Mouse (Mus musculus) bone marrow macrophage, adult 2 months (primary cell): ENCODE measurements around the gene Btg2. TPM values are rescaled to one million over a fixed set of nuclear protein-coding genes. Genes with fewer than 3 reads are reported as not detected.

Experiments used
- H3K27ac ChIP-seq: 2 replicates; pipeline ENCODE4 v1.5.1; 2012; ENCODE audit warnings: low read depth, low read length; ENCODE audit not compliant: insufficient read depth
- H3K4me1 ChIP-seq: 2 replicates; pipeline ENCODE4 v1.6.1; 2012; ENCODE audit warnings: low read length; ENCODE audit not compliant: control insufficient read depth, insufficient read depth
- H3K4me3 ChIP-seq: 2 replicates; pipeline ENCODE4 v1.5.1; 2012; ENCODE audit warnings: mild to moderate bottlenecking, low read length, moderate library complexity; ENCODE audit not compliant: insufficient read depth
- CTCF ChIP-seq: IDR thresholded peaks from 2 replicates; pipeline ENCODE4 v1.5.1; 2012; ENCODE audit warnings: low read depth, mild to moderate bottlenecking, low read length, moderate library complexity
- POLR2A ChIP-seq: IDR thresholded peaks from 2 replicates; pipeline ENCODE4 v1.6.1; 2012; ENCODE audit warnings: mild to moderate bottlenecking, low read depth, low read length, borderline replicate concordance
- polyA plus RNA-seq: library from polyadenylated mRNA; stranded (reverse); fragments of >200 nt; gene quantifications from 2 replicates; pipeline ENCODE4 v1.2.4, GENCODE M21; 2012; ENCODE audit not compliant: missing spikeins, insufficient read depth, insufficient read length

Btg2 gene
- polyA plus RNA-seq, 1 experiment = 52.4 TPM

DNA sequence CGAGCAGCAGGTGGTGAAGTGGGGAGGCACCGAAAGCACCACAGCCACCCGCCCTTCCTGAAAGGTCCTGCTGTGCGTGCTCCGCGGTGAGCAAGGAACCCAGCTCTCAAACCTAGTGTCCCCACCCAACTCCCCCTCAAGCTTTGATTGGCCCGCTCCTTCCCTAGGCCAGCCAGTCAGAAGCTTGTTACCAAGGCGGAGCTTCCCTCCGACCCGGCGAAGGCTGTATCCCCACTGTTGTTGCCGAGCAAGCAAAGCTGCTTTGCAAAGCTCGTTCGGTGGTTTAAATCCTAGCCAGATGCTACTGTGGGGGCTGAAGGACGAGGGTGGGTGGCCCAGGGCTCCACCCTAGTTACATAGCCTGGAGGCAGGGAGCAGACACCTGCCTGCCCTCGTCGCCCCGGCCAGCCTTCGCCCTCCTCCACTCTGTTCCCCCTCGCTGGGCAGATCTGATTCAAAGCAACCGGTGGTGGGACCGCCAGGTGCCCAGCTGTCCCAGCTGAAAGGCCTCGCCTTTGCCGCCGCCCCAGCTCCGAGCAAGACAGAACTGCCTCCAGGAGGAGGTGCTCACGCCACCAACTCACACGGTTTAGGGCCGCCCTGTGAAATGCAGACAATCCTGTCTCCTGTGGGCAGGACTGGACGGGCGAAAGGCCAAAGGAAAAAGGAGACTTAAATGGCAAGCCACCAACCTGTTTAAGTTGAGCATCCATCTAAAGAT, 17.9 kb downstream of the Btg2 start:
- Histone ChIP-seq H3K27ac (peak overlapping the region; percentile 74), H3K4me3 (peak overlapping the region; percentile 52), H3K4me1 (peaks cover 49% of the 10 kb centered on the region)
- TF ChIP-seq CTCF = no peak
- TF ChIP-seq POLR2A = no peak

DNA sequence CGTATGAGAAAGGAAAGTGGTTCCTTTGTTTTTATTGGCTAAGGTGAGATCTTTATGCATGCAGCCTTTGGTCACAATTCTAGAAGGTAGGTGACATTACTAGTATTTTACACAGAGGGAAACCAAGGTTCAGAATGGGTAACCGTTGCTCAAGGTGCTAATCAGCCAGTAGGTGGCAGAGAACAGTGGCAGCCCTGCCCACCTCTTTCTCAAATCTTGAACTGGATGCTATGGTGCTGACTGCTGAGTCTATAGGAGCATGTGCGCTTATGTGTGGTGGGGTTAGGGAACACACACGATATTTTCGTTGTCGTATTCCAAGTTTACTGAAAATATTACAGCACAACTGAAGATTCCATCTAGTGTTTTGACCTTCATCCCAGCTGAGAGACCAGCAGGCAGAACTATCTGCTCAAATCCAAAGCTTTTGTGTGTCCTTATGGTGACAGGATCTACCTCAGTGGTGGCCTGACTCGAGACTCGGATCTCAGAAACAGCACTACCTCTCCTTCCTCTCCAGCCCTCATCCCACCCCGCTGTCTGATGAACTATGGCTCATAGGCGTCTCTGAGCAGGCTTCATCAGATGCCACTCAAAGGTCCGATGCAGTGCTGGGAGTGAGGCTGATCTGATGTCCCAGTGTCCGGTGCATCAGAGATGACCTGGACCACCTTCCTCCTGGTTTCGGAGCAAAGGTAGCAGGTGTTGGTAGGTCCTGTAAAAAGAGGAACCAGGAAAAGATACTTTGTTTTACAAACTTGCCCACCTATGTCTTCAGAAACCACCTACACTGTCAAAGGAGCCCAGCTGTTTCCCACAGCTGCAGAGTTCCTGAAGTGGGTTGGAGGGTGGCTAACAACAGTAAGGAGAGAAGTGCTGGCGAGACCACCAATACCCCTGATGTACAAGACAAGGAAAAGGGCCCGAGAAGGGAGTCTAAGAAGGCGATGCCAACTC, 18.9 kb downstream of the Btg2 start:
- H3K4me1 ChIP-seq = peaks cover 44% of the 10 kb centered on the region
- H3K27ac ChIP-seq = peak overlapping the region; percentile 44
- TF ChIP-seq CTCF (0 out of 2 replicates have a peak, but pooled peaks have one; percentile 20), POLR2A (no peak)
- peak overlapping the region; percentile 52 for H3K4me3 ChIP-seq

DNA sequence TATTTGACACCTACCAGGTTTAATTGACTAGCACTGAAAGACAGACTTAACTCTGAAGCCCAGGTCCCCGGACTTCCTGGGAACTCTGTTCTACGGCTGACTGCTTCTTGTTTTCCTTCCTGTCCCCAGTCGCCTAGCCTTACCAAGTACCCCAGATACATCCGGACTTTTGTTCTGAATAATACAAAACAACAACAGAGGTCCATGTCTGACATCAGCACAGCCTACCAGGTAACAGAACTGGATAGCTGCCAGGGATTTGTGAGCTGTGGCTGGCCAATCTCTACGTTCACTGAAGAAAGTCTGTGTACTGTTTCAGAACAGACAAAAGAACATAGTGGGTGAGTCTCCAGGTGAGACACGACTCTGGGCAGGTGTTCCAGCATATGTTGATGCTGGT, 20.1 kb downstream of the Btg2 start:
- TF ChIP-seq CTCF (no peak), POLR2A (no peak)
- Histone ChIP-seq H3K27ac (no peak overlapping the region), H3K4me3 (no peak overlapping the region), H3K4me1 (peaks cover 33% of the 10 kb centered on the region)

DNA sequence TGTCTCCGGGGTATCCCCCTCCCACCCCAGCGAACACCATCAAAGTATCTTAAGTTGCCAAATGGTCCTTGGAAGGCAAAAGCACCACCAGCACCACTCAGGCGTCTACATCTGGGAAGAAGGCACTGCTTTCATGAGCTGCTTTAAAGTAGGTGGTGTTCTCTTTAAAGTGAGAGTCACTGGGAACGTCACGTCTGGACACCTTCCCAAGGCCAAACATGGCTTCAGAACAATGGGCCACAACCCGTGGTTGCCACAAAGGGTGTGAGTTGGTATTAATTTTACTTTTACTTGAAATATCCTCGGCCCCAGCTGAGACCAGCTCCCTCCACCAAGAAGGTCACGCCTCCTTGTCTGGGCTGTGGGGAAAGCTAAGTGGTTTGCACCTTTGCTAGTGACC, 21.2 kb downstream of the Btg2 start:
- Histone ChIP-seq H3K27ac (no peak overlapping the region), H3K4me3 (no peak overlapping the region), H3K4me1 (peaks cover 23% of the 10 kb centered on the region)
- TF ChIP-seq POLR2A = no peak

DNA sequence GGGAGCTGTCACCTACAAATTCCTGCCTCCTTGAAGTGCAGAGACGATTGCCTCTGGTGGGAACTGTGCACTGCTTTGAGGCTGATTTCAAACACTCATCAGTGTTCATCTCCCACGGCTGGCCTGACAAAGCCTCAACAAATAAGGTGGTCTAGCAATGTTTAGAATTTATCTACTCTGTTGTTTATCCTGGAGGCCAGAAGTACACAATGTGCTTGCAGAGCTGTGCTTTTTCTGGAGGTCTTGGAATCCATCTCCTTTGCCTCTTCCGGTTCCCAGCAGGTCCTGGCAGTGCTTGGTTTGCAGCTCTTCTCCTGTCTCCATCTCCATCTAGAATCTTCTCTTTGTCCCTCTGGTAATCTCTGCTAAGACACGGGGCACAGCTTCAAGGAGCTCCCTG, 22.6 kb downstream of the Btg2 start:
- Histone ChIP-seq H3K4me1 (peaks cover 10% of the 10 kb centered on the region), H3K4me3 (no peak overlapping the region), H3K27ac (no peak overlapping the region)
- no peak for TF ChIP-seq CTCF
- TF ChIP-seq POLR2A = no peak

DNA sequence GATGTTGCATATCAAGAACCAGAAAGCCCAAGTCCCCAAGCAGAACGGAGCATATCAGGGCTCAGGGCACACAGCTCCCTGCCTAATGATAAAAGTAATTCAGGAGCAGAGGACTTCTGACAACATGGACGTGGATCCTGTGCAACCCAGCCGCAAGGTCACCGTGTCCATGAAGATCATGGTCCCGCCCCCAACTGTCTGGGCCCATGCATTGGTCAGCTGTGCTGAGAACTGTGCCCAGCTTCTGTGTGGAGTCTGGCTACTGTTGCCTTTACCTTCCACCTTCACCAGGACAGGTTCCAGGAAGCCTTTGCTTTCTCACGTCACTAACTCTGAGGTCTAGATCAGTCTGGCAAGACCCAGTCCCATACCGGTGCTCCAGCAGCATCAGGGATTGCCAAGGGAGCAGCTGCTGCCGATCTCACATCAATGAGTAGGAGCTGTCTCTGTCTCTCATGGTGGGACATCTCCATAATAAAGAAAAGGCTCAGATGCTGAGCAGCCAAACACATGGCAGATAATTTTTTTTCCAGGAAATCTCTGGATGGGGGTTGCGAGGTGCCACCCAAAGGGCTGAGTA, 23.2 kb downstream of the Btg2 start:
- Histone ChIP-seq H3K4me1 (peaks cover 7% of the 10 kb centered on the region), H3K27ac (no peak overlapping the region), H3K4me3 (no peak overlapping the region)
- TF ChIP-seq CTCF (no peak), POLR2A (no peak)

DNA sequence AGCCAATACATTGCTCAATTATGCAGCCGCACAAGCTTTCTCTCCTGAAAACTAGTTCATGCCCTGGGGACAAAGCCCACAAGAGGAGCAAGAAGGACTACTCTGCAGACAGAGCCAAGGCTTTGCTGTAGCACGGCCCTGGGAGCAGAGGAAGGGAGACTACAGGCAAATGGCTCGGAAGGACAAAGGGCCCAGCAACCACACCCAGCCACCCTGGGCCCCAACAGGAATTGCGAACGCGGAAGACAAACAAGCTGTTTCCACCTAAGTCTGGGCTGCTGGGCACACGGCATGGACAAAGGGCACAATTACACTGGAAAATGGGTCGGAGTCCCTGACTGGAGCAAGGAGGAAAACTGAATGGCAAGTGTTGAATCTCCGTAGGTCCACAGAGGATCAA, 23.9 kb downstream of the Btg2 start:
- Histone ChIP-seq H3K4me3 (no peak overlapping the region), H3K4me1 (peaks cover 2% of the 10 kb centered on the region), H3K27ac (no peak overlapping the region)
- no peak for TF ChIP-seq CTCF
- TF ChIP-seq POLR2A = no peak

DNA sequence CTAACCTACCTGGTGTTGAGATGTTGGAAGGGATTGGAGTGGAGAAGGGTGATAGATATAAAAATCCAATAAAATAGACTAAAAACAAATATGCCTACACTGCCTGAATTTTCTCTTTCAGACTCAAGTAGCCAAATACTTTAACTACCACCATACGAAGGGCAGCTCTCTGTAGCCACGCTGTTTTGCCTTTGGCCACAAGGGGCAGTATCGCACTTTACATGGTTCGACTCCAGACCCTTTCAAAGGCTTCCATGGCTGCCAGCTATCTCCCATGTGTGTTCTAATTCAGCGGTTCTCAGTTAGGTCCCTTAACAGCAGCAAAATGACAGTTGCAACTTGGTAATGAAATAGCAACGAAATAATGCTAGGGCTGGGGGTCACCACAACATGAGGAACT, 25.7 kb downstream of the Btg2 start:
- H3K27ac ChIP-seq = no peak overlapping the region
- TF ChIP-seq POLR2A = no peak
- TF ChIP-seq CTCF = peak; percentile 52
- H3K4me3 ChIP-seq = no peak overlapping the region
- H3K4me1 ChIP-seq = no peaks in the 10 kb centered on the region

DNA sequence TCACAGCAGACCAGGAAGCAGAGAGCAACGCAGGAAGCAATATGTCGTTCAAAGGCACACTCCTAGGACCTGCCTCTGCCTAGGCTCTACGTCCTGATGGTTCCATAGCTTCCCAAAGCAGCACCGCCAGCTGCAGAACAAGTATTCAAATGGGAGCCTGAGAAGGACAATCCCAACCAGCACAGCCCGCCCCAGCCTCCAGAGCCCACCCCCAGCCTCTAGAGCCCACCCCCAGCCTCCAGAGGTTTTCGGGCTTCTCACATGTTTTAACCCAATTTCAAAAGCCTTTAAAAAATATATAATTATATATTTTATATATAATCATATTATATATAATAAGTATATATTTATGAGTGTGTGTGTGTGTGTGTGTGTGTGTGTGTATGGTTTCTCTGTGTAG, 29.4 kb downstream of the Btg2 start:
- TF ChIP-seq CTCF = no peak
- no peak for TF ChIP-seq POLR2A
- Histone ChIP-seq H3K4me1 (no peaks in the 10 kb centered on the region), H3K27ac (no peak overlapping the region), H3K4me3 (no peak overlapping the region)

DNA sequence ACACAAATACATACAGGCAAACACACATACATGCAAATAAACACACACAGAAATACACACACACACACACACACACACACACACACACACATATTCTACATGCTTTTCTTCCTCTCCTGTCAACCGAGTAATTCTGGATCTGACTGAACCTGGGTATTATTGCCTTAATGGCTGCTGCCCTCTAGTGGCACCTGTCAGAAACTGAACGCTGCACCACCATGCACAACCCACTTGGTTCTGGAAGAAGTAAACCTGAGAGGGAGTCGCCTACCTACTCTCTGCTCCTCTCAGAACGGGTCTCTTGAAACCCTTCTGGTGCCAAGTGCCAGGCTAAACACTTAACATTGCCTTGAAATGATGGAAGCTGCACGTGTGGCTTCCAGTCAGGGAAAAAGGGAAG, 30.2 kb downstream of the Btg2 start:
- TF ChIP-seq POLR2A = no peak
- TF ChIP-seq CTCF = peak; percentile 76
- Histone ChIP-seq H3K4me1 (no peaks in the 10 kb centered on the region), H3K27ac (no peak overlapping the region), H3K4me3 (no peak overlapping the region)

DNA sequence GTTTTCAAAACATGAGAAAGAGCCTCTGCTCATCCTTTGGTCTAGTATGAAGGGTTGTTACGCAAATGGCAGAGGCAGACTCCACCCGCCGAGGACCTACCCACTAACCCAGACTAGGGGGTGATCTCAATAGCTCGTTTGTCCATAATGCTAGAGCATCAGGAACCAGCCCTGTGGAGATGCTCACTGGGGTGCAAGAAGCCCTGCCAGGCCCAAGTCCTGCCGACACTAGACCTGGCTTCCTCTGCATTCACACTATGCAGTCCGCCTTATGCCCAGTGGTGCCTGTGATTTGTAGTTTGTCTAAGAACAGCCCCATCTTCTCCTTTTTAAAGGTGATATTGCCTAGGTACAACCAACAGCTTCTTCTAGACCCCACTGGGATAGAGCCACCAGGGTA, 31.5 kb downstream of the Btg2 start:
- Histone ChIP-seq H3K4me1 (no peaks in the 10 kb centered on the region), H3K27ac (no peak overlapping the region), H3K4me3 (no peak overlapping the region)
- no peak for TF ChIP-seq CTCF
- TF ChIP-seq POLR2A = no peak
